Mouse (Mus musculus): ENCODE measurements around the gene Gadd45a. TPM values are rescaled to one million over a fixed set of nuclear protein-coding genes. Genes with fewer than 3 reads are reported as not detected.
A peak's percentile ranks its signal among the peaks of the same experiment; 100 is the strongest.

Gene Gadd45a
- total and polyA plus RNA-seq, 3 experiments, result 12.5 to 26.2 (median 19.5) TPM

- TF ChIP-seq CHD2 (IDR thresholded peaks at IDR 0.05; ENCODE audit: low read length) (no peak; the same call in 1 of the 2 replicates), NELFE (IDR thresholded peaks at IDR 0.05; ENCODE audit: low read depth, low read length) (peak; percentile 41; the same call in 1 of the 2 replicates), TCF12 (IDR thresholded peaks at IDR 0.05; ENCODE audit: low read depth, low read length) (peak; percentile 59; the same call in 1 of the 2 replicates), POLR2A (IDR thresholded peaks at IDR 0.05; ENCODE audit: low read depth, low read length) (peak; percentile 37; the same call in 1 of the 2 replicates), MAFK (IDR thresholded peaks at IDR 0.05; ENCODE audit: insufficient replicate concordance, low read length) (no peak), ZKSCAN1 (IDR thresholded peaks at IDR 0.05; ENCODE audit: borderline replicate concordance, low read depth, low read length) (no peak), JUND (conservative IDR thresholded peaks at IDR 0.05; ENCODE audit: low read depth, low read length) (no peak; the same call in 1 of the 2 replicates), NRF1 (IDR thresholded peaks at IDR 0.05; ENCODE audit: low read depth, low read length) (no peak), RCOR1 (conservative IDR thresholded peaks at IDR 0.05; ENCODE audit: low read depth, low read length) (no peak), MAZ (IDR thresholded peaks at IDR 0.05; ENCODE audit: low read depth, low read length) (no peak), ZNF384 (IDR thresholded peaks at IDR 0.05; ENCODE audit: low read depth, low read length) (no peak), GABPA (IDR thresholded peaks at IDR 0.05; ENCODE audit: insufficient replicate concordance, low read depth, low read length) (no peak), SMC3 (IDR thresholded peaks at IDR 0.05; ENCODE audit: low read depth, low read length) (no peak), BHLHE40 (IDR thresholded peaks at IDR 0.05; ENCODE audit: low read depth, low read length) (peak; percentile 48; the same call in 1 of the 2 replicates), MXI1 (IDR thresholded peaks at IDR 0.05; ENCODE audit: low read depth, low read length) (peak; percentile 48; the same call in 1 of the 2 replicates), UBTF (IDR thresholded peaks at IDR 0.05; ENCODE audit: low read depth, low read length) (no peak), ELF1 (IDR thresholded peaks at IDR 0.05; ENCODE audit: low read depth, low read length) (peak; percentile 67), RAD21 (IDR thresholded peaks at IDR 0.05; ENCODE audit: low read depth, low read length) (no peak), MYC (IDR thresholded peaks at IDR 0.05; ENCODE audit: low read depth, low read length) (no peak), CHD1 (IDR thresholded peaks at IDR 0.05; ENCODE audit: low read depth, low read length) (peak; percentile 91), EP300 (IDR thresholded peaks at IDR 0.05; ENCODE audit: low read length) (peak; percentile 76), MEF2A (IDR thresholded peaks at IDR 0.05; ENCODE audit: borderline replicate concordance, low read depth, low read length) (peak; percentile 33; the same call in 1 of the 2 replicates), HCFC1 (IDR thresholded peaks at IDR 0.05; ENCODE audit: low read depth, low read length) (peak; percentile 21; the same call in 1 of the 2 replicates), CTCF (conservative IDR thresholded peaks at IDR 0.05 in 1 of 2, IDR thresholded peaks at IDR 0.05 in 1 of 2; ENCODE audit: low read depth in 2 of 2, low read length in 2 of 2) (no peak), ETS1 (conservative IDR thresholded peaks at IDR 0.05; ENCODE audit: low read depth, low read length) (peak; percentile 63), IRF4 (IDR thresholded peaks at IDR 0.05; ENCODE audit: low read depth, low read length) (peak; percentile 21; the same call in 1 of the 2 replicates), TBP (conservative IDR thresholded peaks at IDR 0.05; ENCODE audit: low read depth, low read length) (0 out of 2 replicates have a peak, but pooled peaks have one; percentile 67), ZMIZ1 (IDR thresholded peaks at IDR 0.05; ENCODE audit: low read depth, low read length) (peak; percentile 48; the same call in 1 of the 2 replicates), PAX5 (IDR thresholded peaks at IDR 0.05; ENCODE audit: low read length) (no peak), E2F4 (IDR thresholded peaks at IDR 0.05; ENCODE audit: insufficient replicate concordance, low read depth, low read length) (no peak), JUN (IDR thresholded peaks at IDR 0.05; ENCODE audit: insufficient read depth, low read depth, low read length) (no peak), SIN3A (IDR thresholded peaks at IDR 0.05; ENCODE audit: low read length) (no peak; the same call in 1 of the 2 replicates), ZC3H11A (IDR thresholded peaks at IDR 0.05; ENCODE audit: low read depth, low read length) (no peak), MAX (IDR thresholded peaks at IDR 0.05; ENCODE audit: low read length) (0 out of 2 replicates have a peak, but pooled peaks have one; percentile 40)
- peak; percentile 82 for DNase-seq (ENCODE audit: extremely low read depth)
- dilution Hi-C loops (cut with MboI; ENCODE audit: extremely low pct_ligation_motif_present, extremely low pct_unique_long_range_greater_than_20kb, low sequenced_read_pairs), result no loop called here
- no peaks in the 10 kb centered on the region for H3K79me2 ChIP-seq (replicated peaks; ENCODE audit: control insufficient read depth, extremely low read depth, insufficient read depth, poor library complexity, severe bottlenecking)
- H3K27me3 ChIP-seq (replicated peaks), result no peaks in the 10 kb centered on the region
- peak overlapping the region; percentile 72 for H3K4me2 ChIP-seq (ENCODE audit: insufficient read depth, low read depth, poor library complexity, severe bottlenecking)
- in situ Hi-C loops (cut with MboI; ENCODE audit: low pct_ligation_motif_present, low pct_unique_long_range_greater_than_20kb, low sequenced_read_pairs), result no loop called here
- H3K9me3 ChIP-seq (replicated peaks; ENCODE audit: low read length), result no peaks in the 10 kb centered on the region
- peak overlapping the region in 2 of 3 experiments; percentile 17 to 30 for H3K4me3 ChIP-seq (replicated peaks in 1 of 3; ENCODE audit: low read depth in 2 of 3, low read length in 2 of 3, poor library complexity in 1 of 3)
- H3K9ac ChIP-seq (ENCODE audit: insufficient read depth, low read depth), result peak overlapping the region; percentile 50
- H3K36me3 ChIP-seq (replicated peaks in 1 of 2; ENCODE audit: control insufficient read depth in 1 of 2, insufficient read depth in 1 of 2, low read length in 1 of 2), result no peaks in the 10 kb centered on the region
- peak overlapping the region; percentile 76 for H3K27ac ChIP-seq (ENCODE audit: insufficient read depth, low read depth)
- peaks cover 5 to 42% of the 10 kb centered on the region in 2 experiments; a peak in 3 of 4 replicates for H3K4me1 ChIP-seq (ENCODE audit: control insufficient read depth in 1 of 2, insufficient read depth in 2 of 2)
Measured at GRCm38 (mm10) chr6:67069219-67069762, 32.0 kb upstream of the Gadd45a start.
